Mouse (Mus musculus): ENCODE results near the gene Slc38a4. TPM values are rescaled to one million over a fixed set of nuclear protein-coding genes. Genes with fewer than 3 reads are reported as not detected.

Gene Slc38a4
- polyA plus RNA-seq, 1 experiment from 2014 or later: 20.5 TPM

- Histone ChIP-seq H3K4me1 (replicated peaks; ENCODE audit: control insufficient read depth, insufficient read depth, low read length) (no peaks in the 10 kb centered on the region), H3K4me3 (ENCODE audit: low read depth, low read length) (no peak overlapping the region), H3K9me3 (ENCODE audit: control insufficient read depth, low read length) (no peaks in the 10 kb centered on the region), H3K36me3 (ENCODE audit: control insufficient read depth, insufficient read depth, low read length) (no peaks in the 10 kb centered on the region), H3K4me2 (ENCODE audit: low read depth, low read length, severe bottlenecking) (no peak overlapping the region), H3K27ac (ENCODE audit: low read depth, low read length) (no peak overlapping the region), H3K27me3 (ENCODE audit: control insufficient read depth, insufficient read depth, low read length) (no peaks in the 10 kb centered on the region), H3K9ac (ENCODE audit: low read length) (no peak overlapping the region)
- DNase-seq (ENCODE audit: low spot score) (no peak), ATAC-seq (replicated peaks; ENCODE audit: low FRiP score) (no peak)
- 92% methylated on average over 6 of the region's 6 CpGs for WGBS
Measured at GRCm38 (mm10) chr15:97077665-97078064, 21.9 kb upstream of the Slc38a4 start.

GRCm38 (mm10) chr15:97076092-97076491 lies 20.3 kb upstream of the Slc38a4 start:
- ATAC-seq (replicated peaks; ENCODE audit: low FRiP score): no peak
- WGBS: 82% methylated on average over 3 of the region's 3 CpGs
- H3K4me3 ChIP-seq (ENCODE audit: low read depth, low read length): no peak overlapping the region
- no peaks in the 10 kb centered on the region for H3K4me1 ChIP-seq (replicated peaks; ENCODE audit: control insufficient read depth, insufficient read depth, low read length)
- H3K36me3 ChIP-seq (ENCODE audit: control insufficient read depth, insufficient read depth, low read length): no peaks in the 10 kb centered on the region
- no peak overlapping the region for H3K27ac ChIP-seq (ENCODE audit: low read depth, low read length)
- H3K4me2 ChIP-seq (ENCODE audit: low read depth, low read length, severe bottlenecking): no peak overlapping the region
- H3K27me3 ChIP-seq (ENCODE audit: control insufficient read depth, insufficient read depth, low read length): no peaks in the 10 kb centered on the region
- no peak for DNase-seq (ENCODE audit: low spot score)
- no peak overlapping the region for H3K9ac ChIP-seq (ENCODE audit: low read length)
- H3K9me3 ChIP-seq (ENCODE audit: control insufficient read depth, low read length): no peaks in the 10 kb centered on the region

GRCm38 (mm10) chr15:97075240-97075639 lies 19.5 kb upstream of the Slc38a4 start:
- H3K27me3 ChIP-seq (ENCODE audit: control insufficient read depth, insufficient read depth, low read length): no peaks in the 10 kb centered on the region
- no peak overlapping the region for H3K9ac ChIP-seq (ENCODE audit: low read length)
- no peaks in the 10 kb centered on the region for H3K4me1 ChIP-seq (replicated peaks; ENCODE audit: control insufficient read depth, insufficient read depth, low read length)
- H3K9me3 ChIP-seq (ENCODE audit: control insufficient read depth, low read length): no peaks in the 10 kb centered on the region
- no peak overlapping the region for H3K4me2 ChIP-seq (ENCODE audit: low read depth, low read length, severe bottlenecking)
- H3K27ac ChIP-seq (ENCODE audit: low read depth, low read length): no peak overlapping the region
- no peaks in the 10 kb centered on the region for H3K36me3 ChIP-seq (ENCODE audit: control insufficient read depth, insufficient read depth, low read length)
- DNase-seq (ENCODE audit: low spot score) (no peak), ATAC-seq (replicated peaks; ENCODE audit: low FRiP score) (no peak)
- H3K4me3 ChIP-seq (ENCODE audit: low read depth, low read length): no peak overlapping the region
- WGBS: 84% methylated on average over 4 of the region's 4 CpGs

GRCm38 (mm10) chr15:97072859-97073826 lies 17.4 kb upstream of the Slc38a4 start:
- no peak overlapping the region for H3K4me2 ChIP-seq (ENCODE audit: low read depth, low read length, severe bottlenecking)
- no peaks in the 10 kb centered on the region for H3K36me3 ChIP-seq (ENCODE audit: control insufficient read depth, insufficient read depth, low read length)
- no peaks in the 10 kb centered on the region for H3K4me1 ChIP-seq (replicated peaks; ENCODE audit: control insufficient read depth, insufficient read depth, low read length)
- H3K9ac ChIP-seq (ENCODE audit: low read length): no peak overlapping the region
- no peaks in the 10 kb centered on the region for H3K27me3 ChIP-seq (ENCODE audit: control insufficient read depth, insufficient read depth, low read length)
- ATAC-seq (replicated peaks; ENCODE audit: low FRiP score) (no peak), DNase-seq (ENCODE audit: low spot score) (no peak)
- no peak overlapping the region for H3K27ac ChIP-seq (ENCODE audit: low read depth, low read length)
- no peak overlapping the region for H3K4me3 ChIP-seq (ENCODE audit: low read depth, low read length)
- WGBS: 74% methylated on average over 13 of the region's 13 CpGs
- no peaks in the 10 kb centered on the region for H3K9me3 ChIP-seq (ENCODE audit: control insufficient read depth, low read length)

GRCm38 (mm10) chr15:97067340-97068136 lies 11.8 kb upstream of the Slc38a4 start:
- no peak overlapping the region for H3K4me3 ChIP-seq (ENCODE audit: low read depth, low read length)
- no peak overlapping the region for H3K4me2 ChIP-seq (ENCODE audit: low read depth, low read length, severe bottlenecking)
- no peak for ATAC-seq (replicated peaks; ENCODE audit: low FRiP score)
- H3K9ac ChIP-seq (ENCODE audit: low read length): no peak overlapping the region
- no peak overlapping the region for H3K27ac ChIP-seq (ENCODE audit: low read depth, low read length)
- WGBS: 81% methylated on average over 8 of the region's 8 CpGs
- H3K4me1 ChIP-seq (replicated peaks; ENCODE audit: control insufficient read depth, insufficient read depth, low read length): no peaks in the 10 kb centered on the region
- no peaks in the 10 kb centered on the region for H3K27me3 ChIP-seq (ENCODE audit: control insufficient read depth, insufficient read depth, low read length)
- H3K36me3 ChIP-seq (ENCODE audit: control insufficient read depth, insufficient read depth, low read length): no peaks in the 10 kb centered on the region
- DNase-seq (ENCODE audit: low spot score): no peak
- no peaks in the 10 kb centered on the region for H3K9me3 ChIP-seq (ENCODE audit: control insufficient read depth, low read length)

DNA sequence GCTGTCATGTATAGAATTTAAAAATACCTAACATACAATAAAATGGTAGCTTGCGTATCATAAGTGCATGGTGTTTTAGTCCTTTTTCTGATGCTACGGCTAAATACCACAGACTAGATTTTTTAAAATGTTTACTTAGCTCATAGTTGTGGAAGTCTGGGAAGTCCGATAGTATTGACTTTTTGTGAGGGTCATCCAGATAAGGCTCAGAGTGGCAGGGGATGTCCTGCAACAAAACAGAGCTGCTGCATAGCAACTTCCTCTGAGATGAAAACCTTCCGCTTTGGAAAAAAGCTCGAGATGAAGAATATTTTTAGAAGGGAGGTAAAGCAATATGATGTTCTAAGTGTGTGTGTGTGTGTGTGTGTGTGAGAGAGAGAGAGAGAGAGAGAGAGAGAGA lies 11.2 kb upstream of the Slc38a4 start:
- Histone ChIP-seq H3K27ac (ENCODE audit: low read depth, low read length) (no peak overlapping the region), H3K4me1 (replicated peaks; ENCODE audit: control insufficient read depth, insufficient read depth, low read length) (no peaks in the 10 kb centered on the region), H3K4me3 (ENCODE audit: low read depth, low read length) (no peak overlapping the region), H3K9ac (ENCODE audit: low read length) (no peak overlapping the region), H3K36me3 (ENCODE audit: control insufficient read depth, insufficient read depth, low read length) (no peaks in the 10 kb centered on the region), H3K4me2 (ENCODE audit: low read depth, low read length, severe bottlenecking) (no peak overlapping the region), H3K9me3 (ENCODE audit: control insufficient read depth, low read length) (no peaks in the 10 kb centered on the region), H3K27me3 (ENCODE audit: control insufficient read depth, insufficient read depth, low read length) (no peaks in the 10 kb centered on the region)
- DNase-seq (ENCODE audit: low spot score) (no peak), ATAC-seq (replicated peaks; ENCODE audit: low FRiP score) (no peak)
- 88% methylated on average over 5 of the region's 5 CpGs for WGBS

GRCm38 (mm10) chr15:97063211-97063610 lies 7.5 kb upstream of the Slc38a4 start:
- Histone ChIP-seq H3K4me3 (ENCODE audit: low read depth, low read length) (no peak overlapping the region), H3K36me3 (ENCODE audit: control insufficient read depth, insufficient read depth, low read length) (no peaks in the 10 kb centered on the region), H3K9ac (ENCODE audit: low read length) (no peak overlapping the region), H3K4me1 (replicated peaks; ENCODE audit: control insufficient read depth, insufficient read depth, low read length) (no peaks in the 10 kb centered on the region), H3K9me3 (ENCODE audit: control insufficient read depth, low read length) (no peaks in the 10 kb centered on the region), H3K27ac (ENCODE audit: low read depth, low read length) (no peak overlapping the region), H3K27me3 (ENCODE audit: control insufficient read depth, insufficient read depth, low read length) (no peaks in the 10 kb centered on the region), H3K4me2 (ENCODE audit: low read depth, low read length, severe bottlenecking) (no peak overlapping the region)
- ATAC-seq (replicated peaks; ENCODE audit: low FRiP score) (no peak), DNase-seq (ENCODE audit: low spot score) (no peak)
- 91% methylated on average over 5 of the region's 5 CpGs for WGBS

- Histone ChIP-seq H3K9ac (ENCODE audit: low read length) (no peak overlapping the region), H3K9me3 (ENCODE audit: control insufficient read depth, low read length) (no peaks in the 10 kb centered on the region), H3K4me2 (ENCODE audit: low read depth, low read length, severe bottlenecking) (no peak overlapping the region), H3K4me1 (replicated peaks; ENCODE audit: control insufficient read depth, insufficient read depth, low read length) (no peaks in the 10 kb centered on the region), H3K27me3 (ENCODE audit: control insufficient read depth, insufficient read depth, low read length) (no peaks in the 10 kb centered on the region), H3K36me3 (ENCODE audit: control insufficient read depth, insufficient read depth, low read length) (no peaks in the 10 kb centered on the region), H3K27ac (ENCODE audit: low read depth, low read length) (no peak overlapping the region), H3K4me3 (ENCODE audit: low read depth, low read length) (no peak overlapping the region)
- no peak for ATAC-seq (replicated peaks; ENCODE audit: low FRiP score)
- no peak for DNase-seq (ENCODE audit: low spot score)
- 88% methylated on average over 8 of the region's 8 CpGs for WGBS
Measured at GRCm38 (mm10) chr15:97060973-97061372, 5.2 kb upstream of the Slc38a4 start.
